Mouse (Mus musculus) hindbrain, embryonic 12.5 days (tissue): Measurements from ENCODE around the gene Tubgcp2. TPM values are rescaled to one million over a fixed set of nuclear protein-coding genes. Genes with fewer than 3 reads are reported as not detected.
A peak's percentile ranks its signal among the peaks of the same experiment; 100 is the strongest.

Experiments
- ATAC-seq: fragments of 200-750 bp; cut with Nextera tagmentation; 2 replicates; pipeline ENCODE4 v1.8.0; 2017; ENCODE audit warnings: moderate TSS enrichment; ENCODE audit not compliant: low FRiP score
- H3K27ac ChIP-seq: fragments of 300-500 bp; sonication (generic); 2 replicates; pipeline ENCODE4 v1.5.1; 2016; ENCODE audit warnings: mild to moderate bottlenecking
- H3K27me3 ChIP-seq: fragments of 300-500 bp; sonication (generic); 2 replicates; pipeline ENCODE4 v1.6.1; 2016; ENCODE audit warnings: mild to moderate bottlenecking
- H3K36me3 ChIP-seq: fragments of 300-500 bp; sonication (generic); 2 replicates; pipeline ENCODE4 v1.6.1; 2016; ENCODE audit warnings: mild to moderate bottlenecking
- H3K4me1 ChIP-seq: fragments of 300-500 bp; sonication (generic); 2 replicates; pipeline ENCODE4 v1.6.1; 2016
- H3K4me2 ChIP-seq: fragments of 300-500 bp; sonication (generic); replicated peaks from 2 replicates; pipeline ENCODE4 v1.6.1; 2016; ENCODE audit warnings: mild to moderate bottlenecking
- H3K4me3 ChIP-seq: fragments of 300-500 bp; sonication (generic); 2 replicates; pipeline ENCODE4 v1.5.1; 2016; ENCODE audit warnings: mild to moderate bottlenecking
- H3K9ac ChIP-seq: fragments of 300-500 bp; sonication (generic); 2 replicates; pipeline ENCODE4 v1.6.1; 2016; ENCODE audit warnings: mild to moderate bottlenecking, moderate library complexity
- H3K9me3 ChIP-seq: fragments of 300-500 bp; sonication (generic); replicated peaks from 2 replicates; pipeline ENCODE4 v1.6.1; 2016; ENCODE audit warnings: mild to moderate bottlenecking
- WGBS: fragments of 180-500 bp; shearing (Covaris S2); methylation state at CpG from one replicate; pipeline ENCODE4 v1.1.7; 2016; 5-methylcytosine and 5-hydroxymethylcytosine counted together
- polyA plus RNA-seq: library from polyadenylated mRNA; unstranded; fragments of >200 nt; fragmentation: Nextera tagmentation; extraction: Ambion mirVana; gene quantifications from 2 replicates; pipeline ENCODE4 v1.2.1, GENCODE M21; 2016

Gene Tubgcp2
- polyA plus RNA-seq, 1 experiment from 2014 or later, result 65.8 TPM

- no peak overlapping the region for H3K4me3 ChIP-seq
- no peak overlapping the region for H3K9ac ChIP-seq
- WGBS, result 90% methylated on average over 6 of the region's 6 CpGs
- H3K4me1 ChIP-seq, result no peaks in the 10 kb centered on the region
- no peak overlapping the region for H3K27ac ChIP-seq
- H3K36me3 ChIP-seq, result peaks cover 35% of the 10 kb centered on the region
- no peaks in the 10 kb centered on the region for H3K27me3 ChIP-seq
- no peak overlapping the region for H3K4me2 ChIP-seq
- no peak for ATAC-seq
- no peaks in the 10 kb centered on the region for H3K9me3 ChIP-seq
These were observed 42.9 kb downstream of the Tubgcp2 start for GRCm38 (mm10) chr7:139993532-139993931.

GRCm38 (mm10) chr7:139992406-139992805 lies 44.1 kb downstream of the Tubgcp2 start, which contains the start of gene Adam8:
Adam8 (minus strand) TSS chr7:139992562.
- 28% methylated on average over 7 of the region's 7 CpGs for WGBS
- Histone ChIP-seq H3K27ac (no peak within 1 kb of the TSS), H3K9me3 (no peaks in the 10 kb centered on the region), H3K4me2 (no peak within 1 kb of the TSS), H3K4me1 (no peaks in the 10 kb centered on the region), H3K4me3 (no peak within 1 kb of the TSS), H3K9ac (no peak within 1 kb of the TSS), H3K36me3 (peaks cover 27% of the 10 kb centered on the region), H3K27me3 (no peaks in the 10 kb centered on the region)
- ATAC-seq, result no peak

GRCm38 (mm10) chr7:139990864-139991394 lies 45.5 kb downstream of the Tubgcp2 start:
- Histone ChIP-seq H3K4me1 (no peaks in the 10 kb centered on the region), H3K9me3 (no peaks in the 10 kb centered on the region), H3K27ac (no peak overlapping the region), H3K4me2 (no peak overlapping the region), H3K27me3 (no peaks in the 10 kb centered on the region), H3K9ac (no peak overlapping the region), H3K36me3 (peaks cover 24% of the 10 kb centered on the region), H3K4me3 (no peak overlapping the region)
- 75% methylated on average over 8 of the region's 8 CpGs for WGBS
- ATAC-seq, result no peak

- Histone ChIP-seq H3K4me2 (no peak overlapping the region), H3K9me3 (no peaks in the 10 kb centered on the region), H3K4me3 (no peak overlapping the region), H3K27ac (no peak overlapping the region), H3K4me1 (no peaks in the 10 kb centered on the region), H3K9ac (no peak overlapping the region), H3K27me3 (no peaks in the 10 kb centered on the region), H3K36me3 (peaks cover 23% of the 10 kb centered on the region)
- 90% methylated on average over 9 of the region's 9 CpGs for WGBS
- no peak for ATAC-seq
These were observed 48.2 kb downstream of the Tubgcp2 start for GRCm38 (mm10) chr7:139988272-139988671.

DNA sequence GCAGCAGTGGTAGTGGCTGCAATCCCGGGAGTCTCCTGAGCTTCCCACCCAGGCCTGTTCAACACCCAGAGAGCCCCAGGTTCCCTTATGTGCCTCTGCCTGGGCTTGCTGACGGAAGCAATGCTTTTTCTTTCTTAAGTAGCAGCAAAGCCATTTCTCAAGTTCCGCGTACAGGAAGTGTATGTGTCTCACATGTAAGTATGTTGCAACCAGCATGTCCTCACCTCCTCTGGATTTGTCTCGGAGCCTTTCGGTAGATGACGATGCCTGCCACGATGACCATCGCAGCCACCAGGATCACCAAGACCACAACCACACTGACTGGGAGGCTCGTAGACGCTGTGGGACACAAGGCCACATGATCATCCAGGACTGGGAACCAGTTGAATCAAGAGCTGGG lies 52.0 kb downstream of the Tubgcp2 start:
- no peak overlapping the region for H3K4me2 ChIP-seq
- no peak overlapping the region for H3K27ac ChIP-seq
- no peaks in the 10 kb centered on the region for H3K27me3 ChIP-seq
- H3K9me3 ChIP-seq, result no peaks in the 10 kb centered on the region
- ATAC-seq, result no peak
- peaks cover 23% of the 10 kb centered on the region for H3K36me3 ChIP-seq
- no peaks in the 10 kb centered on the region for H3K4me1 ChIP-seq
- no peak overlapping the region for H3K4me3 ChIP-seq
- 91% methylated on average over 11 of the region's 11 CpGs for WGBS
- H3K9ac ChIP-seq, result no peak overlapping the region

GRCm38 (mm10) chr7:139982058-139982457 lies 54.4 kb downstream of the Tubgcp2 start:
- no peak overlapping the region for H3K9ac ChIP-seq
- no peak for ATAC-seq
- 89% methylated on average over 11 of the region's 11 CpGs for WGBS
- H3K27me3 ChIP-seq, result no peaks in the 10 kb centered on the region
- no peak overlapping the region for H3K4me3 ChIP-seq
- H3K27ac ChIP-seq, result no peak overlapping the region
- peaks cover 13% of the 10 kb centered on the region for H3K4me1 ChIP-seq
- H3K36me3 ChIP-seq, result peaks cover 20% of the 10 kb centered on the region
- no peak overlapping the region for H3K4me2 ChIP-seq
- no peaks in the 10 kb centered on the region for H3K9me3 ChIP-seq

GRCm38 (mm10) chr7:139980778-139981177 lies 55.7 kb downstream of the Tubgcp2 start:
- no peak overlapping the region for H3K9ac ChIP-seq
- peaks cover 7% of the 10 kb centered on the region for H3K36me3 ChIP-seq
- no peak overlapping the region for H3K4me2 ChIP-seq
- H3K9me3 ChIP-seq, result no peaks in the 10 kb centered on the region
- WGBS, result 54% methylated on average over 3 of the region's 3 CpGs
- peaks cover 13% of the 10 kb centered on the region for H3K4me1 ChIP-seq
- H3K4me3 ChIP-seq, result no peak overlapping the region
- H3K27ac ChIP-seq, result no peak overlapping the region
- ATAC-seq, result no peak
- no peaks in the 10 kb centered on the region; the same call in 1 of the 2 replicates for H3K27me3 ChIP-seq

- Histone ChIP-seq H3K9me3 (no peaks in the 10 kb centered on the region), H3K4me3 (peak overlapping the region; percentile 59), H3K27ac (no peak overlapping the region), H3K27me3 (no peaks in the 10 kb centered on the region; the same call in 1 of the 2 replicates), H3K4me1 (peaks cover 13% of the 10 kb centered on the region), H3K4me2 (peak overlapping the region; percentile 84), H3K9ac (peak overlapping the region; percentile 66), H3K36me3 (no peaks in the 10 kb centered on the region)
- 48% methylated on average over 13 of the region's 13 CpGs for WGBS
- ATAC-seq, result peak; percentile 62
These were observed 57.3 kb downstream of the Tubgcp2 start for GRCm38 (mm10) chr7:139979011-139979719.

- Histone ChIP-seq H3K4me1 (peaks cover 13% of the 10 kb centered on the region), H3K36me3 (no peaks in the 10 kb centered on the region), H3K9ac (peak within 1 kb of the TSS; percentile 66), H3K4me2 (peak within 1 kb of the TSS; percentile 84), H3K4me3 (peak within 1 kb of the TSS; percentile 59), H3K27me3 (no peaks in the 10 kb centered on the region; the same call in 1 of the 2 replicates), H3K9me3 (no peaks in the 10 kb centered on the region), H3K27ac (peak within 1 kb of the TSS; percentile 35; the same call in 1 of the 2 replicates)
- ATAC-seq, result peak; percentile 95
- 6% methylated on average over 32 of the region's 32 CpGs for WGBS
These were observed 58.1 kb downstream of the Tubgcp2 start, which contains the start of gene 6430531B16Rik for GRCm38 (mm10) chr7:139978278-139978892. 6430531B16Rik (minus strand) TSS chr7:139978755.

DNA sequence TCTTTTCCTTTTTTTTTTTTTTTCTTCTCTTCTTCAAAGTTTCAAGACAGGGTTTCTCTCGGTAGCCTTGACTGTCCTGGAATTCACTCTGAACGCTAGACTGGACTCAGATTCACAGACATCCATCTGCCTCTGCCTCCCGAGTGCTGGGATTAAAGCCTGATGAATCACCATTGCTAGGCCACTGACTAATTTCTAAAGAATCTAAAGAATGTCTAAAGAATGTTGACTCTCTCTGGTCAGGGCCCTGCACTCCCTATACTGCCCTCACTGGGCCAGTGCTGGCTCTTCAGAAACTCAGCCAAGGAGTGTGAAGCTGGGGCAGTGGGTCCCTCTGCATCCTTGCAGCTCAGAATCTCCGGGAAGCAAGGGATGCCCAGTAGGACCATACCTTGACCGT lies 61.0 kb downstream of the Tubgcp2 start:
- ATAC-seq, result no peak
- 58% methylated on average over 5 of the region's 5 CpGs for WGBS

GRCm38 (mm10) chr7:139974307-139974706 lies 62.2 kb downstream of the Tubgcp2 start:
- no peak overlapping the region for H3K9ac ChIP-seq
- WGBS, result 88% methylated on average over 10 of the region's 10 CpGs

More for the DNA sequence above, 61.0 kb downstream of the Tubgcp2 start:
- H3K27me3 ChIP-seq, result no peaks in the 10 kb centered on the region; the same call in 1 of the 2 replicates
- H3K36me3 ChIP-seq, result no peaks in the 10 kb centered on the region
- peaks cover 13% of the 10 kb centered on the region for H3K4me1 ChIP-seq
- H3K4me2 ChIP-seq, result no peak overlapping the region
- H3K27ac ChIP-seq, result no peak overlapping the region
- no peaks in the 10 kb centered on the region for H3K9me3 ChIP-seq
- H3K4me3 ChIP-seq, result no peak overlapping the region
- no peak overlapping the region for H3K9ac ChIP-seq

DNA sequence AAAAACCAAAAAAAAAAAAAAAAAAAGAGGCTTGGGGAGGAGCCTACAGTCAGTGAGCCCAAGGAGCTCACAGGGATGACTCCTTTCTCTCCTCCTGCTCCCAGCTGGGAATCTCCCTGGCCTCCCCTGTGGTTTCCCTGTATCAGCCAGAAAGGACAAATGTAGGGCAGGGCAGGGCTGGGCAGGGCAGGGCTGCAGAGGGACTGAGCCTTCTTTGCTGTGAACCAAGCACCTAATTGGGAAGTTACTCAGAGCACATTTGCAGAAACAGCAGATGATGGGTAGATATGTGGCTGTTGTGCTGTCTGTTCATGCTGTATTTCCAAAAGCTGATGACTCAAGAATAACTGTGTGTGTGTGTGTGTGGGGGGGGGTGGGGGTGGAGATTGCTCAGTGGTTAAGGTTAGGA lies 63.5 kb downstream of the Tubgcp2 start:
- Histone ChIP-seq H3K27ac (no peak overlapping the region), H3K4me3 (no peak overlapping the region), H3K9me3 (no peaks in the 10 kb centered on the region), H3K36me3 (no peaks in the 10 kb centered on the region), H3K4me2 (no peak overlapping the region), H3K27me3 (no peaks in the 10 kb centered on the region; the same call in 1 of the 2 replicates), H3K4me1 (peaks cover 2% of the 10 kb centered on the region), H3K9ac (no peak overlapping the region)
- no peak for ATAC-seq

More at GRCm38 (mm10) chr7:139974307-139974706, 62.2 kb downstream of the Tubgcp2 start:
- Histone ChIP-seq H3K4me3 (no peak overlapping the region), H3K4me1 (peaks cover 12% of the 10 kb centered on the region), H3K27ac (no peak overlapping the region), H3K27me3 (no peaks in the 10 kb centered on the region; the same call in 1 of the 2 replicates), H3K4me2 (no peak overlapping the region), H3K9me3 (no peaks in the 10 kb centered on the region), H3K36me3 (no peaks in the 10 kb centered on the region)
- ATAC-seq, result no peak
